Mouse (Mus musculus): ENCODE data around the gene Zfp740.

Gene Zfp740

DNA sequence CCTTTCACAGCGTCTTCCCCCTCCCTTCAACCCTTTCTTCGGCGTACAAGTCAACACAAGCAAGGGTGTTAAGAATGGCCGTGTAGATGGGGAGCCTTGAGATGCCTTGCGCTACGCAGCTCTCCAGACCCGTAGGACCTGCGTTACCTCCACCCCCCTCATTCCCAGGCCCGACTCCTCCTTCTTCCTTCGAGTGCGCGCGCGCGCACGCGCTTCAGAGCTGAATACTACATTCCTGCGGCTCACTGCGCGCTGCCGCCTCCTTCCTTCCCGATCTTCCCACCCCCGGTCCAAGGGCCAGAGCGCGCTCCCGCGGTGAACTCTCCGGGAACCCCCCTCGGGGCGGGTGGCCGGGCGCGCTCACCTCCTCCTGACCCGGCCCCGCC is 43.8 kb downstream of the Zfp740 start:
- in situ Hi-C loops (cut with MboI, MseI): no loop called here

GRCm38 (mm10) chr15:102247252-102248130 is 44.4 kb downstream of the Zfp740 start:
- in situ Hi-C loops (cut with MboI, MseI): no loop called here

- in situ Hi-C loops (cut with MboI, MseI): no loop called here
These were observed 45.2 kb downstream of the Zfp740 start for GRCm38 (mm10) chr15:102248131-102248811.

DNA sequence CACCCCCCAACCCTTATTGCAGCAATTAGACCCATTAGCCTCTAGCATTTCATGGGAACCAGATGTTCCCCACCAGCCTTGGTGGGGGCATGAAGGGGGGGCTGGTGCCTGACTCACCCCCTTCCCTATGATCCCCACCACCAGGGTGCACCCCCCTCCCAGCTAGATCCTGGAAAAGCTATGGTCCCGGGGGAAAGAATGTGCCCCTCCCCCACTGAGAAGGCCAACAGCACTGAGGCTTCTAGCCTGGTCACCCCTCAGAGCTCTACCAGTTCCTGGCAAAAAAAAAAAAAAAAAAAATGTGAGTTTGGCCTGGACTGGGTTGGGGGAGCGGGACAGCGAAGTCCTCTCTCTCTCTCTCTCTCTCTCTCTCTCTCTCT is 45.8 kb downstream of the Zfp740 start:
- in situ Hi-C loops (cut with MboI, MseI): no loop called here

GRCm38 (mm10) chr15:102249251-102249691 is 46.2 kb downstream of the Zfp740 start:
- in situ Hi-C loops (cut with MboI, MseI): no loop called here

GRCm38 (mm10) chr15:102249967-102250366 is 46.9 kb downstream of the Zfp740 start:
- in situ Hi-C loops (cut with MboI, MseI): no loop called here

- in situ Hi-C loops (cut with MboI, MseI): no loop called here
These were observed 47.5 kb downstream of the Zfp740 start for GRCm38 (mm10) chr15:102250521-102250920.

- in situ Hi-C loops (cut with MboI, MseI): no loop called here
These were observed 52.7 kb downstream of the Zfp740 start for GRCm38 (mm10) chr15:102255547-102256255.

DNA sequence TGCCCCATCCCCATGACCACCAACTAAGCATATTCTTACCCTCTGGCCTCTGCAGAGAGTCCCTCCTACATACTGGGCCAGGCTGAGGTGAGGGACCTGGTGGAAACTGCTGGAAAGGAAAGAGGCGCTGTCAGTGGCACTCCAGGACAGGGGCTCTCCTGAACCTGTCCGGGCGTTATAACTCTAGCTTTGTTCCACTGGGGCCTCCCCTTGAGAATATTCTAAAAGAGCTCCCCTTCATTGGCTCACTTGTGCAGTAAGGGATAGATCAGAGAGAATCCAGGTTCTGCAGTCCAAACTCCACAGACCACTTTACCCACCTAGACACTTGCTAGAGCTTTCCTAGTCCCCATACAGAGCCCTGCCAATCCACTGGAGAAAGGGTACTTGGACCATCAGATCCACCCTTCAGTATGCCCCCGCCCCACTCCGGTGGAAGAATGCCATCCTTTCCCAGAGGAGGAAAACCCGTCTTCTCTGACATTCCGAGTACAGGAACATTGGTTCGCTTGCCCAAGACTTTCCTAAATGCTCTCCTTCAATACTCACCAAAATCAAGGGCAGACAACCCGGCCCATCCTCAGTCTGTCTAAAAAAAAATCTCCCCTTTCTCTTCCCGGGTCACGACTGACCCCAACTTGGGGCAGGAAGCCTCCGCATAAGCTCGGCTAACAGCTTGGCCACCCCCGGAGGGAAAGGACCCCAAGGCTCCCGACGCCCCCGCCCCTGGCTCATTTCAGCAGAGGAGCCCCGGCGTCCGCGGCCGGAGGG is 53.6 kb downstream of the Zfp740 start:
- in situ Hi-C loops (cut with MboI, MseI): no loop called here

- in situ Hi-C loops (cut with MboI, MseI): no loop called here
These were observed 54.4 kb downstream of the Zfp740 start, which contains the start of gene Rarg for GRCm38 (mm10) chr15:102257202-102258075. Rarg (minus strand) TSS chr15:102257517.

DNA sequence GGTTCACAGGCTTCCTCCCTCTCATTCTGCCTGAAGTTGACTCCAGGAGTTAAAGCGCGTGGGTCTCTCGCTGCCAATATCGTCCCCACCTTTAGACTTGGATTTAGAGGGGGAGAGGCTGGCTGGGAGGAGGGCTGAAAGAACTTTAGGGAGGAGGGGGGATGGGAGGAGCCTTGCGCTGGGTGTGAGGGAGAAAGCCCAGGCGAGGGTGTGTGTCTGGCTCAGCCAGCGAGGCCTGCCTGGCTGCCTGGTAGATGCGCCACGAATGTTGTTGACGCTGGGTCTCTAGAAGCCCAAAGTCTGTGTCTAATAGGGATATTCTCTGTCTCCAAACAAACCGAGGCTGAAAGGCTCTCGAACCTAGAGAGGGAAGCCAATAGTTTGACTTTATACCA is 55.0 kb downstream of the Zfp740 start:
- in situ Hi-C loops (cut with MboI, MseI): no loop called here

- in situ Hi-C loops (cut with MboI, MseI): no loop called here
These were observed 55.7 kb downstream of the Zfp740 start for GRCm38 (mm10) chr15:102258581-102259253.

- in situ Hi-C loops (cut with MboI, MseI): no loop called here
These were observed 59.5 kb downstream of the Zfp740 start for GRCm38 (mm10) chr15:102262582-102262981.

GRCm38 (mm10) chr15:102263037-102263436 is 60.0 kb downstream of the Zfp740 start:
- in situ Hi-C loops (cut with MboI, MseI): no loop called here
